Mouse (Mus musculus) heart, embryonic 12.5 days (tissue): Measurements from ENCODE around the gene Hoxc8. TPM values are rescaled to one million over a fixed set of nuclear protein-coding genes. Genes with fewer than 3 reads are reported as not detected.

Experiments
- ATAC-seq: fragments of 200-750 bp; cut with Nextera tagmentation; 2 replicates; pipeline ENCODE4 v1.8.0; 2017; ENCODE audit warnings: moderate TSS enrichment, moderate library complexity; ENCODE audit not compliant: insufficient number of reproducible peaks, low FRiP score
- H3K27ac ChIP-seq: fragments of 300-500 bp; sonication (generic); 2 replicates; pipeline ENCODE4 v1.5.1; 2016; ENCODE audit warnings: mild to moderate bottlenecking, moderate library complexity; ENCODE audit not compliant: poor library complexity, severe bottlenecking
- H3K27me3 ChIP-seq: fragments of 300-500 bp; sonication (generic); replicated peaks from 2 replicates; pipeline ENCODE4 v1.6.1; 2016; ENCODE audit warnings: mild to moderate bottlenecking, moderate library complexity
- H3K36me3 ChIP-seq: fragments of 300-500 bp; sonication (generic); 2 replicates; pipeline ENCODE4 v1.6.1; 2016; ENCODE audit warnings: mild to moderate bottlenecking, moderate library complexity
- H3K4me1 ChIP-seq: fragments of 300-500 bp; sonication (generic); replicated peaks from 2 replicates; pipeline ENCODE4 v1.6.1; 2016; ENCODE audit warnings: mild to moderate bottlenecking
- H3K4me2 ChIP-seq: fragments of 300-500 bp; sonication (generic); 2 replicates; pipeline ENCODE4 v1.6.1; 2016; ENCODE audit warnings: mild to moderate bottlenecking, moderate library complexity
- H3K4me3 ChIP-seq: fragments of 300-500 bp; sonication (generic); 2 replicates; pipeline ENCODE4 v1.5.1; 2016; ENCODE audit warnings: mild to moderate bottlenecking
- H3K9ac ChIP-seq: fragments of 300-500 bp; sonication (generic); 2 replicates; pipeline ENCODE4 v1.6.1; 2016; ENCODE audit warnings: mild to moderate bottlenecking, moderate library complexity
- H3K9me3 ChIP-seq: fragments of 300-500 bp; sonication (generic); replicated peaks from 2 replicates; pipeline ENCODE4 v1.6.1; 2016; ENCODE audit warnings: mild to moderate bottlenecking, moderate library complexity
- WGBS: fragments of 180-500 bp; shearing (Covaris S2); methylation state at CpG from one replicate; pipeline ENCODE4 v1.1.7; 2016; 5-methylcytosine and 5-hydroxymethylcytosine counted together
- polyA plus RNA-seq: library from polyadenylated mRNA; unstranded; fragments of >200 nt; fragmentation: Nextera tagmentation; extraction: Ambion mirVana; gene quantifications from 2 replicates; pipeline ENCODE4 v1.2.1, GENCODE M21; 2016

The Hoxc8 gene
- polyA plus RNA-seq, 1 experiment from 2014 or later = 0.11 TPM

DNA sequence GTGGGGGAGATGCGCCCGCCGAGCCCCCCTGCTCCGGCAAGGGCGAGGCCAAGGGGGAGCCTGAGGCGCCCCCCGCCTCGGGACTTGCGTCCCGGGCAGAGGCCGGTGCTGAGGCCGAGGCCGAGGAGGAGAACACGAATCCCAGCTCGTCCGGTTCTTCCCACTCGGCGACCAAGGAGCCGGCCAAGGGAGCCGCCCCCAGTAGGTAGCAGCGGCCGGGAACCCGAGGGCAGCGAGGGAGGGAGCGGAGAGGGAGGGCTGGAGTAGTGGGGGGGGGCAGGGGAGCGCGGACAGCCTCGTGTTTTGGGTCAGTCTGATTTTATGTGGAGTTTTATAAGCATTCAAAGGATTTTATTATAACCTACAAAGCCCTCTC lies 35.4 kb upstream of the Hoxc8 start:
- no peaks in the 10 kb centered on the region for H3K36me3 ChIP-seq
- H3K27ac ChIP-seq = no peak overlapping the region
- 1% methylated on average over 28 of the region's 28 CpGs for WGBS
- H3K9me3 ChIP-seq = no peaks in the 10 kb centered on the region
- no peak overlapping the region for H3K4me3 ChIP-seq
- H3K4me2 ChIP-seq = no peak overlapping the region
- peaks cover 11% of the 10 kb centered on the region for H3K4me1 ChIP-seq
- ATAC-seq = no peak
- H3K9ac ChIP-seq = no peak overlapping the region
- peaks cover 97% of the 10 kb centered on the region for H3K27me3 ChIP-seq

DNA sequence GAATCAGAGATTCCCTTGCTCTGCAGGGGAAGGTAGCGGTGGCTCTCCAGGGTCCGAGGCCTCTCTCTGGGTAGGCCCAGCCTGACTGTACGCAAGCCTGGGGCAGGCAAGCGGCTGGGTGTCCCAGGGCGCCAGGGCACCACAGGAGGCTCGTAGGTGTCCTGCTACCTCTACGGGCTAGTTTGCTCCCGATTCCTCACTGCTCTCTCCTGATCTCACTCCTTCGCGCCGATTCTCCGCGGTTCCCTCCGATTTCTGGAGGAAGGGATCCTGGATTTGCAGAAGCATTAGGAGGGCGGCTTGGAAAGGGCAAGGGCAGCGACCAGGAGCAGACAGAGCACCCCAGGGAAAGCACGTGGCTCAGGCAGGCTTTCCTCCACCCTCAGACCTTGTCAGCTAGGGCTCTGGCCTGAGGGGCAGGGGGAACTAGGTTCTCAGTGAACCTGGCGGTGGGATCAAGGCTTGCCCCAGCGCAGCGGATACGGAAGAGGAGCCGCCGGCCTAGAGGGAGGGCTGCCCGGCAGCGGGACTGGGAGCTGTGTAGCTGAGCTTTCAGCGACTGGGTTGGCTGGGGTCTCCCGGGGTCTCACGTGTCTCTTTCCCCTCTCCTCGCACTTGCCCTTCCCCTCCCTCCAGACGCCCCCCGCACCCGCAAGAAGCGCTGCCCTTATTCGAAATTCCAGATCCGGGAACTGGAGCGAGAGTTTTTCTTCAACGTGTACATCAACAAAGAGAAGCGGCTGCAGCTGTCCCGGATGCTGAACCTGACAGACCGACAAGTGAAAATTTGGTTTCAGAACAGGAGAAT lies 34.4 kb upstream of the Hoxc8 start:
- Histone ChIP-seq H3K4me2 (peak overlapping the region; percentile 13; the same call in 1 of the 2 replicates), H3K9ac (no peak overlapping the region), H3K4me3 (no peak overlapping the region)

DNA sequence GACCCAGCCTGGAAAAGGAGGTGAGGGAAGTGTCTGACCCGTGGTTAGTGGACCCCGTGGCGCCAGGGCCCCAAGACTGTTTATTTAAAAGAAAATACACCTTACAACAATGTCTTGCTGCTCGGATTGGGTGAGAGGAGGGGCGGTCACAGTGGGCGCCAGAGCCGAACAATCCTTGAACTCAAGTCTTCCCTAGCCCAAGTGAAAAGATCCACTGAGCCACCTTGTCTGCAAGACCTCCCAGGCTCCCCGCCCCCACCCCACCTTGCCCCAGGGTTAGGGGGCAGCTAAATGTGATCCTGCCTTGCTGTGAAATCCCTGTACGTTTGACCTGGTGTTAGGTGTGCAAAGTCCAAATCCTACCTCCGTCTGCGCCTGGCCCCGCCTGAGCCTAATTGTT lies 33.5 kb upstream of the Hoxc8 start:
- peaks cover 97% of the 10 kb centered on the region for H3K27me3 ChIP-seq
- no peak for ATAC-seq
- H3K4me3 ChIP-seq = no peak overlapping the region
- no peaks in the 10 kb centered on the region for H3K36me3 ChIP-seq
- H3K9me3 ChIP-seq = no peaks in the 10 kb centered on the region
- no peak overlapping the region for H3K4me2 ChIP-seq
- no peak overlapping the region for H3K27ac ChIP-seq
- no peak overlapping the region for H3K9ac ChIP-seq
- under 1% methylated on average over 12 of the region's 12 CpGs for WGBS
- peaks cover 11% of the 10 kb centered on the region for H3K4me1 ChIP-seq

More for the DNA sequence above, 34.4 kb upstream of the Hoxc8 start:
- Histone ChIP-seq H3K4me1 (peaks cover 11% of the 10 kb centered on the region), H3K27ac (no peak overlapping the region), H3K9me3 (no peaks in the 10 kb centered on the region), H3K27me3 (peaks cover 97% of the 10 kb centered on the region), H3K36me3 (no peaks in the 10 kb centered on the region)
- 2% methylated on average over 40 of the region's 40 CpGs for WGBS
- ATAC-seq = no peak

DNA sequence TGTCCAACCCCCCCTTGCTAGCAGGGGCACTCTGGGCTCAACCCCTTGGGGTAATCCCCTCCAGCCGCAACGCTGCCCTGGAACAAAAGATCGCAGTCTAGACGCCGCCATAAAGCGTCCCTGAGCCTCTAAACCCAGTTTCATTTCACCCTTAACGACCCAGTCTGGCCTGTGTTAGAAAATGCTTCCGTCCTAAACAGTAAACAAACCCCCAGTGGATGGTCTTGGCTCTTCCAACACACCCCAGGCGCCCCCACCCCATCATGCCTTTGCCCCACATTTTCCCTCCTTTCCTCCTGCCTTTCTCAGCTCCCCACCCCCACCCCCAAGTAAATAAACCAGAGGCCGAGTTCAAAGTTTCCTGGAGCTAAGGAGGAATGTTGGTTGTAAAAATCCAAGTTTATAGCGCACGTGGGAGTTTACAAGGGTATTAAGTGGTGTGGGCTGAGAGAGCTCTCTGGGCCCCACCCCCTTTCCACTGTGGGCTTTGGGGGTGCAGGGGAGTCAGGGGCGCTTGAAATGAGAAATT lies 30.7 kb upstream of the Hoxc8 start:
- no peak for ATAC-seq
- Histone ChIP-seq H3K9ac (no peak overlapping the region), H3K27ac (no peak overlapping the region), H3K27me3 (peaks cover 95% of the 10 kb centered on the region), H3K4me2 (no peak overlapping the region), H3K4me1 (peaks cover 14% of the 10 kb centered on the region), H3K9me3 (no peaks in the 10 kb centered on the region), H3K4me3 (no peak overlapping the region), H3K36me3 (no peaks in the 10 kb centered on the region)
- 1% methylated on average over 13 of the region's 13 CpGs for WGBS

DNA sequence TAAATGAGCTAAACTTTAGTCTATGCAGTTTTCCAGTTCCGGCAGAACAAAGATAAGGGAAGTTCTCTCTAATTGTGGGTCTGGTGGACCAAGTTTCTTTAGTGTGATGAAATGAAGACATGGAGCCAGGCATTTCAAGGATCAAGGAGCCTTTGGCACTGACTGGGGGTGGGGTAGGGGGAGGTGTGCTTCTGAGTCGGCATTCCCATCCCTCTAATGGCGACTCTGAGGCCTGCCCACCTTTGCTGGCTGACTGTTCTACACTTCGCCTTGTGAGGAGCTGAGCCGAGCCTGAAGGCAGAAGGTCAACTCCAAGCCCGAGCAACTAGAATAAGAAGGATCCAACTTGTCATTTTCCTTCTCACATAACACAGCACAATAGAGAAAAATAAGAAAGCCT lies 28.7 kb upstream of the Hoxc8 start:
- no peak overlapping the region for H3K4me2 ChIP-seq
- H3K9me3 ChIP-seq = no peaks in the 10 kb centered on the region
- no peak for ATAC-seq
- no peak overlapping the region for H3K4me3 ChIP-seq
- WGBS = 2% methylated on average over 6 of the region's 6 CpGs
- no peaks in the 10 kb centered on the region for H3K36me3 ChIP-seq
- peaks cover 8% of the 10 kb centered on the region; the same call in 1 of the 2 replicates for H3K4me1 ChIP-seq
- H3K9ac ChIP-seq = no peak overlapping the region
- peaks cover 95% of the 10 kb centered on the region for H3K27me3 ChIP-seq
- no peak overlapping the region for H3K27ac ChIP-seq

DNA sequence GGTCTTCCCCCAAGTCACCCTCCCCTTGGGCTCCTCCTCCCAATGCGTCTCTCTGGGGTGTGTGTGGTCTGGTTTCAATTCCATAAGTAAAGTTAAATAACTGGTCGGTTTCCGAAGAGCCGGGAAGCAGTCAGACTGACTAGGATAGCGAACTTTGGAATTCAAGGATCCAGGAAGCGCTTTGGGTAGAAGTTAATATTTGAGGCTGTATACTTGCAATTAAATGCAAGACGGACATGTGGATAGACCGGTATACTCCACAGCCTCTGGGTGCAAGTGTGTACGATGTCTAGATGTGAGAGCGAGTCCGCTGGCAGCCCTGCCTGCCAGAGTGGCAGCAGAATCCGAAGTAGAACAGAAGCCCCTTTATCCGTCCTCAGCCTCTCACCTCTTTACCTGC lies 27.9 kb upstream of the Hoxc8 start:
- H3K9me3 ChIP-seq = no peaks in the 10 kb centered on the region
- no peak overlapping the region for H3K4me2 ChIP-seq
- H3K27ac ChIP-seq = no peak overlapping the region
- peaks cover 12% of the 10 kb centered on the region; the same call in 1 of the 2 replicates for H3K4me1 ChIP-seq
- H3K4me3 ChIP-seq = no peak overlapping the region
- H3K36me3 ChIP-seq = no peaks in the 10 kb centered on the region
- no peak for ATAC-seq
- H3K27me3 ChIP-seq = peaks cover 95% of the 10 kb centered on the region
- H3K9ac ChIP-seq = no peak overlapping the region
- 1% methylated on average over 13 of the region's 13 CpGs for WGBS

DNA sequence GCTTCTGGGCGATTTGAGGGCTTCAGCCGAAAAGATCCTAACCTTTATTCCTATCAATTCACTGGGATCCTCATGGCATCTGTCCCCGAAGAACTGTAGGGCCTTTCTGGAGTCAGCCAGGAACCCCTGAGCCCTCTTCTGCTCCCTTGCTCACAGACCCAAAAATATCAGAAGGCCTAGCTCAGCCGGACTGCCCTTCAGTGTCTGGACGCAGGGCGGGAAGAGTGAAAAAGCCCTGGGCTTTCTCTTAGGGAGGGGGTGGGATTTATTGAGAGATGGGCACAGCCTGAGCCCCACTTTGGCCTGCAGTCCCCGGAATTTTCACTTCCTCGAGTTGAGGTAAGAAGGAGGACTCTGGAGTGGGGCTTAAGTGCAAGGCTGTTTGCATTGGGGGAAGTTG lies 27.1 kb upstream of the Hoxc8 start:
- H3K4me2 ChIP-seq = no peak overlapping the region
- no peak for ATAC-seq
- WGBS = 1% methylated on average over 8 of the region's 8 CpGs
- H3K36me3 ChIP-seq = no peaks in the 10 kb centered on the region
- H3K9ac ChIP-seq = no peak overlapping the region
- no peak overlapping the region for H3K4me3 ChIP-seq
- no peak overlapping the region for H3K27ac ChIP-seq
- H3K27me3 ChIP-seq = peaks cover 93% of the 10 kb centered on the region
- peaks cover 12% of the 10 kb centered on the region; the same call in 1 of the 2 replicates for H3K4me1 ChIP-seq
- H3K9me3 ChIP-seq = no peaks in the 10 kb centered on the region

DNA sequence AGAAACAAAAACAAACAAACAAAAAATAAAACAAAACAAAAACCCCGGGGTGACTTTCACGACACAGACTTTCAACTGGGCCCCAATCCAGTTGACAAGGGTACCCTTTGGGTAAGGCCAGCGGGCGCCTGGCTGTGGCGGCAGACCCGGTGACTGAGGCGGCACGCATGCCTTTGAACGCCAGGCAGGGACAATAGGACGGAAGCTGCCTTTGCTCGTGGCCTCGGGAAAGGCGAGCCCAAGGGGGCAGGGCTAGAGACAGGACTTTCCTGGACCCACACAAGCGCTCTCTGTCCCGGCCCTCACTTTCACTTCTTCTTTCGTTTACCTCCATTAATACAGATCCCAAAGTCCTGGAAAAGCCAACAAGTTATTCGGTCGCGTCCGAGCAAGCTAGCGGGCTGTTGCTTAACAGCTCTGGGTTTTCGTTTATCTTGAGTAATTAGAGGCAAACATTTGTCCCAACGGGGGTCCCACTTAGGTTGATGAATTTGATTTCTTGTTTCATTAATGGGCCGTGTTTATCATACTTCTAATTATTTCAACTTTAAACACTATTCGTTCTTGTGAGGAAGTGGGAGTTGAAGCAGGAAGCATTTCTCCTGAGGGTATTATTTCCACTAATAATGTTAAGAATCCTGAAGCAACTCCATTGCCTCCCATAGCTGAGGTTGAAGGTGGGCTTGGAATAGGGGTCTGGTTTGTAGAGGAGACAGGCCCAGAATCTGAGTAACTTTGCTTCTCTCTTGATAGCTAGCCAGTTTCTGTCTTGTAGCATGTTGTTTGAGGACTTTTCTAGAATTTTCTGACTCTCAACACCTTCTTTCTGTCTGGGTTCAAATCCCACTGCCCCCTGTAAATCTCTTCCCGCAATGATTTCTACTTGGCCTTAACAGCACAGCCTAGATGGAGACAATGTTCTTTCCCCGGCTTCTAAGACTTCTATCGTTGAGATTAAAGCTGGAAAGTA lies 26.5 kb upstream of the Hoxc8 start:
- H3K27ac ChIP-seq = no peak overlapping the region
- WGBS = under 1% methylated on average over 28 of the region's 28 CpGs
- no peak overlapping the region for H3K4me2 ChIP-seq
- no peak overlapping the region for H3K9ac ChIP-seq
- no peak for ATAC-seq
- H3K4me3 ChIP-seq = no peak overlapping the region
- H3K9me3 ChIP-seq = no peaks in the 10 kb centered on the region
- H3K27me3 ChIP-seq = peaks cover 94% of the 10 kb centered on the region
- no peaks in the 10 kb centered on the region for H3K36me3 ChIP-seq
- peaks cover 12% of the 10 kb centered on the region; the same call in 1 of the 2 replicates for H3K4me1 ChIP-seq

DNA sequence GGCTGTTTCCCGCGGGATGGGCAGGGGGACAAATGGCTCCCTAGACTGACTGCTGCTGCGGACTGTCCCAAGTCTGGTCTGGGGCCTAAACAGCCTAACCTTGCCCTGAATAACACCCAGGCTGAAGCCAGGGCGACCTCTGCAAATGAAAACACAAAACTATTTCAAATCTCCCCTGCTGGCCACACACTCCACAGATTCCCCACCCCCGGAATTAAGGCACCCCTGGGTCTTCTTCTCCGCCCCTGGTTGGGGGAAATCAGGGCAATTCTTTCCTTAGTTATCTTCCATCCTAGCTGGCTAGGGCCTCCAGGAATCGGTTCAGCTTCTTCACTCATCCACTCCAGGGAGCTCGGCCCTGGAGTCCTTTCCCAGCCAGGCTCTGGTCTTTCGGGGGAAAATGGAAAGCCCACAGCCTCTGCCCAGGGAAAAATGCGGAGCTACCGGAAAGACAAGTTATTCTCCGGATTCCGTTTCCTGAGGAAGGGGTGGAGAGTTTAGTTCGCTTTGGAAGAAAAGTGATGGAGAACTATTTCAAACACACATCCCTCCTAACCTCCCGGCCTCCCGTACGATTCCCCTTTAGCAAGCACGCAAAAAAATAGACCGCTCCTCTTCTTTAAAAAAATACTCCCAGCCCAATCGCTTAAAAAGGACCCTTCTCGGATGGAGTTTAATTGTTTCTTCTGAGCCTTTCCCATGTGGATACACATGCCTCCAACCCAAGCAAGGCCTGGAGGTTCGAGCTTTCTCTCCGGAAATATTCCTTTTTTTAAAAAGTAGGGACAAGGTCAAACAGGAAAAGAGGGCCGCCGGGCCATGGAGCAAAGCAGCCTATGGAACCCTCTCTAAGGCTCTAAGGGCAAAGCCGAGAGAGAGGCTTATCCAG lies 25.2 kb upstream of the Hoxc8 start:
- no peak overlapping the region for H3K4me2 ChIP-seq
- no peaks in the 10 kb centered on the region for H3K9me3 ChIP-seq
- no peak for ATAC-seq
- no peak overlapping the region for H3K27ac ChIP-seq
- H3K36me3 ChIP-seq = no peaks in the 10 kb centered on the region
- peaks cover 96% of the 10 kb centered on the region for H3K27me3 ChIP-seq
- H3K4me1 ChIP-seq = peaks cover 12% of the 10 kb centered on the region; the same call in 1 of the 2 replicates
- H3K4me3 ChIP-seq = no peak overlapping the region
- 3% methylated on average over 26 of the region's 26 CpGs for WGBS
- no peak overlapping the region for H3K9ac ChIP-seq
